In the genomic region with DNA sequence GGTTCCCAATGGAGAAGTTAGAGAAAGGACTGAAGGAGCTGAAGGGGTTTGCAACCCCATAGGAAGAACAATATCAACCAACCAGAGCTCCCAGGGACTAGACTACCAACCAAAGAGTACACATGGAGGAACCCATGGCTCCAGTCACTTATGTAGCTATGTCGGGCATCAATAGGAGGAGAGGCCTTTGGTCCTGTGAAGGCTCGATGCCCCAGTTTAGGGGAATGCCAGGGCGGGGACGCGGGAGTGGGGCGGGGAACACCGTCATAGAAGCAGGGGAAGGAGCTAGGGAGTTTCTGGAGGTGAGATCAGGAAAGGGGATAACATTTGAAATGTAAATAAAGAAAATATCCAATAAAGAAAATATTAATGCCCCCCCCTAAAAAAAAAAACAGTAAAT, we compare ENCODE assay signal across 3 mouse cellular contexts. TPM values are rescaled to one million over a fixed set of nuclear protein-coding genes. Genes with fewer than 3 reads are reported as not detected.
A peak's percentile ranks its signal among the peaks of the same experiment; 100 is the strongest.
DNase-seq lines count a peak whose midpoint lies in the region.
"Not testable (repeated sequence)": the region's sequence is repeated elsewhere in the genome, so short reads cannot be mapped to it uniquely, and the experiment has no call there.
"Had no signal": no experiment of that assay in that cellular context is flagged by ENCODE, and none has a peak within 500 bp of the region (broad histone marks: within the 10 kb centered on the region; RNA-seq: fewer than 3 reads in every experiment).

No protein-coding gene starts in this region.

- DNase-seq in heart, adult 11 months, result peak; percentile 77
- peak; percentile 45 for DNase-seq in heart, embryonic 10.5 days (ENCODE audit: low spot score)

- H3K27ac ChIP-seq in heart, embryonic 10.5 days, result not testable (repeated sequence)

- not testable (repeated sequence) for H3K4me3 ChIP-seq in heart, embryonic 10.5 days

- not testable (repeated sequence) for H3K27me3 ChIP-seq in heart, embryonic 10.5 days (ENCODE audit: insufficient read depth, poor library complexity, severe bottlenecking)

- WGBS in heart, embryonic 10.5 days, result 87% methylated on average over 7 of the region's 7 CpGs

- peaks cover 52% of the 10 kb centered on the region for H3K36me3 ChIP-seq in heart, embryonic 10.5 days

- not testable (repeated sequence) for H3K4me1 ChIP-seq in heart, embryonic 10.5 days

- not testable (repeated sequence) for H3K9me3 ChIP-seq in heart, embryonic 10.5 days

RNA-seq across cellular contexts. Expression of a gene that starts 12.8 kb away (rescaled TPM):
- 0.73 and 15.9 TPM in 2 replicates for polyA plus RNA-seq in heart, embryonic 10.5 days (2016; fragmentation: Nextera tagmentation; extraction: Ambion mirVana)
- polyA plus RNA-seq: Patski had no signal

RNA-seq across cellular contexts. Expression of a gene that starts 26.2 kb away (rescaled TPM):
- 7.4 and 10.4 TPM in 2 replicates for polyA plus RNA-seq in heart, embryonic 10.5 days (2016; fragmentation: Nextera tagmentation; extraction: Ambion mirVana)

RNA-seq across cellular contexts. Expression of a gene that starts 26.3 kb away (rescaled TPM):
- polyA plus RNA-seq in heart, embryonic 10.5 days (2016; fragmentation: Nextera tagmentation; extraction: Ambion mirVana), result 212 and 229 TPM in 2 replicates
